Mouse (Mus musculus) stomach, postnatal 0 days (tissue): ENCODE data around the gene H2-Q6. TPM values are rescaled to one million over a fixed set of nuclear protein-coding genes. Genes with fewer than 3 reads are reported as not detected.
"Not testable (repeated sequence)": the region's sequence is repeated elsewhere in the genome, so short reads cannot be mapped to it uniquely, and the experiment has no call there.

ENCODE experiments used
- ATAC-seq: fragments of 200-750 bp; cut with Nextera tagmentation; 2 replicates; pipeline ENCODE4 v1.8.0; 2017; ENCODE audit not compliant: low FRiP score, low TSS enrichment
- DNase-seq: peaks from one replicate; pipeline ENCODE4 v3.0.0-alpha.2; 2016; ENCODE audit warnings: low spot score
- H3K27ac ChIP-seq: fragments of 300-500 bp; sonication (generic); replicated peaks from 2 replicates; pipeline ENCODE4 v1.5.1; 2014; ENCODE audit warnings: mild to moderate bottlenecking, control low read depth
- H3K27me3 ChIP-seq: fragments of 300-500 bp; sonication (generic); 2 replicates; pipeline ENCODE4 v1.6.1; 2014; ENCODE audit warnings: low read length; ENCODE audit not compliant: control insufficient read depth, insufficient read depth
- H3K36me3 ChIP-seq: fragments of 300-500 bp; sonication (generic); 2 replicates; pipeline ENCODE4 v1.6.1; 2014; ENCODE audit warnings: low read length, mixed read lengths; ENCODE audit not compliant: control insufficient read depth, insufficient read depth
- H3K4me1 ChIP-seq: fragments of 300-500 bp; sonication (generic); replicated peaks from 2 replicates; pipeline ENCODE4 v1.6.1; 2014; ENCODE audit warnings: antibody characterized with exemption; ENCODE audit not compliant: control insufficient read depth, insufficient read depth
- H3K4me2 ChIP-seq: fragments of 300-500 bp; sonication (generic); replicated peaks from 2 replicates; pipeline ENCODE4 v1.6.1; 2014; ENCODE audit warnings: low read depth, mild to moderate bottlenecking, control low read depth, moderate library complexity
- H3K4me3 ChIP-seq: fragments of 300-500 bp; sonication (generic); 2 replicates; pipeline ENCODE4 v1.5.1; 2014; ENCODE audit warnings: low read depth, low read length, control low read depth
- H3K9ac ChIP-seq: fragments of 300-500 bp; sonication (generic); 2 replicates; pipeline ENCODE4 v1.6.1; 2014; ENCODE audit warnings: mild to moderate bottlenecking, low read length, control low read depth, mixed read lengths
- H3K9me3 ChIP-seq: fragments of 300-500 bp; sonication (generic); 2 replicates; pipeline ENCODE4 v1.6.1; 2016; ENCODE audit warnings: low read length; ENCODE audit not compliant: control insufficient read depth
- CTCF ChIP-seq: IDR thresholded peaks from 2 replicates; pipeline ENCODE4 v1.5.1; 2016; ENCODE audit warnings: antibody characterized with exemption, low read depth, mild to moderate bottlenecking, moderate library complexity
- EP300 ChIP-seq: optimal IDR thresholded peaks from 2 replicates; pipeline ENCODE3; 2016; ENCODE audit warnings: antibody characterized with exemption
- WGBS: fragments of 180-500 bp; shearing (Covaris S2); extraction: QIAGEN DNeasy Blood & Tissue Kit; methylation state at CpG from one replicate; pipeline ENCODE4 v1.1.7; 2014; 5-methylcytosine and 5-hydroxymethylcytosine counted together
- polyA plus RNA-seq: library from polyadenylated mRNA; unstranded; fragments of >200 nt; fragmentation: Nextera tagmentation; extraction: Ambion mirVana; gene quantifications from 2 replicates; pipeline ENCODE4 v1.2.1, GENCODE M21; 2015

The H2-Q6 gene
- polyA plus RNA-seq, result 0.22 and 0.35 TPM in 2 replicates

GRCm38 (mm10) chr17:35424624-35425416 lies at the start of gene H2-Q6:
Gene H2-Q6 (plus strand): TSS chr17:35424850.
- not testable (repeated sequence) for H3K27me3 ChIP-seq, H3K4me1 ChIP-seq, H3K27ac ChIP-seq, H3K9me3 ChIP-seq, H3K9ac ChIP-seq, H3K36me3 ChIP-seq
- 0 out of 2 replicates have a peak, but pooled peaks have one; percentile 3 for TF ChIP-seq CTCF
- WGBS, result 2% methylated on average over 49 of the region's 66 CpGs
- DNase-seq, result peak; percentile 84
- peak; percentile 91 for ATAC-seq
- Histone ChIP-seq H3K4me3 (peak within 1 kb of the TSS; percentile 35), H3K4me2 (peak within 1 kb of the TSS; percentile 53)

GRCm38 (mm10) chr17:35379369-35379728 lies 45.3 kb upstream of the H2-Q6 start, which contains the start of gene H2-Q4:
Gene H2-Q4 (plus strand): TSS chr17:35379617.
- peak within 1 kb of the TSS; percentile 70 for H3K9ac ChIP-seq
- no peaks in the 10 kb centered on the region for H3K9me3 ChIP-seq
- DNase-seq, result peak; percentile 94
- H3K36me3 ChIP-seq, result no peaks in the 10 kb centered on the region
- no peaks in the 10 kb centered on the region for H3K4me1 ChIP-seq
- no peaks in the 10 kb centered on the region for H3K27me3 ChIP-seq
- TF ChIP-seq EP300, result no peak
- no peak for TF ChIP-seq CTCF
- peak within 1 kb of the TSS; percentile 98 for H3K4me2 ChIP-seq
- H3K4me3 ChIP-seq, result peak within 1 kb of the TSS; percentile 70
- H3K27ac ChIP-seq, result 0 out of 2 replicates have a peak within 1 kb of the TSS, but pooled peaks have one; percentile 18
- under 1% methylated on average over 16 of the region's 16 CpGs for WGBS
- peak; percentile 98 for ATAC-seq

- ATAC-seq, result peak; percentile 74
- Histone ChIP-seq H3K27ac (no peak overlapping the region), H3K4me2 (peak overlapping the region; percentile 98), H3K9me3 (no peaks in the 10 kb centered on the region), H3K4me3 (peak overlapping the region; percentile 70), H3K27me3 (no peaks in the 10 kb centered on the region), H3K36me3 (no peaks in the 10 kb centered on the region), H3K4me1 (no peaks in the 10 kb centered on the region), H3K9ac (peak overlapping the region; percentile 70)
- peak; percentile 70 for DNase-seq
- TF ChIP-seq EP300, result no peak
- TF ChIP-seq CTCF, result no peak
- 2% methylated on average over 67 of the region's 70 CpGs for WGBS
Observed at GRCm38 (mm10) chr17:35379729-35380451, 44.8 kb upstream of the H2-Q6 start.

GRCm38 (mm10) chr17:35389796-35390195 lies 34.9 kb upstream of the H2-Q6 start:
- not testable (repeated sequence) for H3K4me3 ChIP-seq, H3K9me3 ChIP-seq, H3K27ac ChIP-seq, ATAC-seq, H3K9ac ChIP-seq, H3K4me1 ChIP-seq, H3K27me3 ChIP-seq, H3K36me3 ChIP-seq, H3K4me2 ChIP-seq
- WGBS, result 7% methylated on average over 7 of the region's 7 CpGs
- peak; percentile 66 for TF ChIP-seq CTCF
- DNase-seq, result peak; percentile 42

GRCm38 (mm10) chr17:35392671-35393070 lies 32.0 kb upstream of the H2-Q6 start:
- DNase-seq, H3K9ac ChIP-seq, H3K4me1 ChIP-seq, H3K27me3 ChIP-seq, H3K4me3 ChIP-seq, ATAC-seq, H3K9me3 ChIP-seq, H3K27ac ChIP-seq, H3K4me2 ChIP-seq, H3K36me3 ChIP-seq: not testable (repeated sequence)
- WGBS, result 53% methylated on average over 2 of the region's 2 CpGs

- not testable (repeated sequence) for H3K9ac ChIP-seq, H3K27ac ChIP-seq, H3K36me3 ChIP-seq, H3K27me3 ChIP-seq, H3K4me3 ChIP-seq, H3K9me3 ChIP-seq, DNase-seq, H3K4me1 ChIP-seq
- ATAC-seq, result peak; percentile 94
- peak overlapping the region; percentile 35 for H3K4me2 ChIP-seq
- WGBS, result 3% methylated on average over 41 of the region's 75 CpGs
Observed at GRCm38 (mm10) chr17:35393864-35394800, 30.5 kb upstream of the H2-Q6 start.

GRCm38 (mm10) chr17:35396956-35397355 lies 27.7 kb upstream of the H2-Q6 start:
- ATAC-seq, H3K9me3 ChIP-seq, H3K27me3 ChIP-seq, H3K4me3 ChIP-seq, H3K27ac ChIP-seq, H3K4me1 ChIP-seq, H3K9ac ChIP-seq, H3K36me3 ChIP-seq, DNase-seq, H3K4me2 ChIP-seq: not testable (repeated sequence)
- 87% methylated on average over 2 of the region's 2 CpGs for WGBS

- not testable (repeated sequence) for H3K4me3 ChIP-seq, H3K27ac ChIP-seq, H3K9ac ChIP-seq, H3K9me3 ChIP-seq, H3K36me3 ChIP-seq, ATAC-seq, DNase-seq, H3K4me1 ChIP-seq, H3K27me3 ChIP-seq, H3K4me2 ChIP-seq
- no CpG with 5 or more reads among the region's 1 CpGs for WGBS
Observed at GRCm38 (mm10) chr17:35413057-35413456, 11.6 kb upstream of the H2-Q6 start.
